Mouse (Mus musculus) NIH3T3 (cell line): ENCODE data around the gene Rab21.

ENCODE experiments used
- DNase-seq: peaks from one replicate; pipeline ENCODE4 v3.0.0-alpha.2; 2012; ENCODE audit warnings: low read depth

The Rab21 gene

DNA sequence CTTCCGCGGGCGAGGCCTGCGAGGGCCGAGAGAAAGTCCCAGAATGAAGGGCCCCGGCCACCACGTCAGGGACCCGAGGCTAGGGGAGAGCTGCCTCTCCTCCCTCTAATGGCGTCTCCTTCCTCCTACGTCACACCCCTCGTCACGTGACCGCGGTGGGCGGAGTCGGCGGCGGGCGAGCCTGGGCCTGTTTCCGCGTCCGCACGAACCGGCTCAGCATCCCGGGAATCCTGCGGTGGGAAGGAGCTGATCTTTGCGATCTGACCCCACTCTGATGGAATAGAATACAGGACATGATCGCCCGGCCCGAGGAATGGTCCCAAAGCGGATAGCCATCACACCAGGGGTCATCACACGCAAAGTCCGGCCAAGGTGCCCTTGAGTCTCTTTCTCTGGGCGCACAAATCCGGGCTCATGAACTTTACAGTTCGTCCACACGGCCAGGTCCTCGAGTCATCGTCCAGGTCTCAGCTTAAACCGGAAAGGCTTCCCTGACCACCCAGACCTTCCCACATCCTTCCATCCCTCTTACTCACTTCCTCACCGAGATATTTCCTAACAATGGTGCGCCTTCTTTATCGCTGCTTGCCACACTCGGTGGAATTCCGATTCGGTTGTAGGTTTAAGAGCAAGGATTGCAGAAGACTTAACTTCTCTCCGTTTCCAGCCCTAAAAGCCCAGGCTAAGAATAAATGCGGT lies at the start of gene Rab21:
TSS of gene Rab21 (minus strand) at position 122 of the 699 bp plus-strand sequence.
- peak; percentile 98 for DNase-seq

DNA sequence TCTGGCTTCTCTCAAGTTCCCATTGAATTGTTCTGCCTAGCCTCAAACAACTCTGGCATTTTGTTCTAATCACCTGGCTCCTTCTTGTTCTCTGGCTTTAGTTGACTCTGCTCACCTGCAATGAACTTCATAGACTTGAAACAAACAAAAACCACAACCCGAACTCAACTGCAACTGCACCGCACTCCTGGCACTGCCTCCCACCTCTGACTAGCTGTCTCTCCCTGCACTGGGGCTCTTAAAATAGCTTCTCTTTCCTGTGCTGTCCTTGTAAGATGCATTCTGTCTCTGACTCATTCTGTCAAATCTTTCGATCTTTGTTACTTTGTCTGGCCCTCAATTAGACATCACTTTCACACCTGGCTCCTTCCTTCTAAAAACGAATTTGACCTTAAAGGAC lies 47.8 kb upstream of the Rab21 start:
- DNase-seq: no peak

DNA sequence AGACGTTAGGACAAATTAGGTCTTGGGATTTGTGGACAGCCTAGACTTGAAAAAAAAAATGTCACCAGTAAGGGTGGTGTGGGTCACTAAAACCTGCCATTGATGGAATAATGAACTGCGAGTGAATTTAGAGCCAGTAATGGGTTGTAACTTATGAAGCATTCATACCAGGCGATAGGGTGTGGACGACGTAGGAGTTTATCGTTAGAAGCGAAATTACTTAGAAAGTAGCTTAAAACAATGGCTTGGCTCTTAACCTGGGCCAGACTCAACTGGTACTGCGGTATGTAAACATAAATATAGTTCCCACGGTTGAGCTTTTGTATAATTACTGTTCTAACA lies 47.2 kb upstream of the Rab21 start:
- no peak for DNase-seq

DNA sequence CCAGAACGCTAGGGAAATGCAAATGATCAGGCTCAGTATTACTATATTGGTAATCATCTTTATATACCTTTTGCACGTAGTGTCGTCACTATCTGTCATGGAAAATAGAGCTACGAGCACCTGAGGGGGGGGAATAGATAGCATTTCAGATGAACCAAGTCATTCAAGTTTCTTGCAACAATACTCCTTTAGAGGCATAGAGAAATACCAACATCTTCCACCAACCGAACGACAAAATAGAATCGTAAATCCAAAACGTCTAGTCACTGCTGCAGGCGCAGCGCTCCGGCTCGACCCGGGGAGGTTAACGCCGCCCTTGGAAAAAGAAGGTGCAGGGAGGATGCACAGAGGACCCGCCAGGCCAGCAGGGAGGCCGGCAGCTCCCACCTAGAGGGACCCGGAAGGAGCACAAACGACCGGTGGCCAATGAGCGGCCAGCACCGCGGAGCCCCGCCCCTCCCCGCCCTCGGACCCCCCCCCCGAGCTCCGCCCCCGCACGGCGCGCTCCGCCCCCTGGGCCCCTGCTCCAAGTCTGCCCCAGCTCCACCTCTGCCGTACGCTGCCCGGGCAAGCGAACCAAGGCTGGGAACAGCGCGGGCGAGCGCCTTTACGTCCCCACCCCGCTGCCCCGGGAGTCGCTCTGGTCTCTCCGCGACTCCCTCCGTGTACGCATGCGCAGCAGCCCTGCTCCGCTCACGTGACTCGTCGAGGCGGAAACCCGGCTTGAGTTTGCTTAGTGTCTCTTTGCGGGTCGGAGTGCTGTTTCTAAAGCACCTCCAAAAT lies 46.6 kb upstream of the Rab21 start, which contains the start of gene Tmem19:
TSS of gene Tmem19 (minus strand) at position 662 of the 783 bp plus-strand sequence.
- peak; percentile 99 for DNase-seq

DNA sequence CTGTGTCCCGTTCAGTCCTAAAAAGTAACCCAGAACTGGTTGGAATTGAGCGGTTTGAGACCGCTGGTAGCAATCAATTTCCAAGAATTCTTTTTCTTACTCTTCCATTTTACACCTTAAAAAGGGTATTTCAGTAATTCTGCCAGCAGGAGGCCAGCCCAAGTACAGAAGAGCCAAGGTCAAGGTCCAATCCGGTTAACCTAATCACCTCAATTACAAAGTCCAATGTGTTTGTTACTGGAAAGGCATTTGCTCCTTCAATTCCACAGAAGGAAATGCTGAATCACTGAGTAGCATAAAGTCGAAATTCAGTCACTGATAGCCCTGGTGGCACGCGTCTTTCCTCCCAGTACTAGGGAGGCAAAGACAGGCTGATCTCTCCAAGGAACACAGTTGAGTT lies 43.7 kb upstream of the Rab21 start:
- DNase-seq: no peak

DNA sequence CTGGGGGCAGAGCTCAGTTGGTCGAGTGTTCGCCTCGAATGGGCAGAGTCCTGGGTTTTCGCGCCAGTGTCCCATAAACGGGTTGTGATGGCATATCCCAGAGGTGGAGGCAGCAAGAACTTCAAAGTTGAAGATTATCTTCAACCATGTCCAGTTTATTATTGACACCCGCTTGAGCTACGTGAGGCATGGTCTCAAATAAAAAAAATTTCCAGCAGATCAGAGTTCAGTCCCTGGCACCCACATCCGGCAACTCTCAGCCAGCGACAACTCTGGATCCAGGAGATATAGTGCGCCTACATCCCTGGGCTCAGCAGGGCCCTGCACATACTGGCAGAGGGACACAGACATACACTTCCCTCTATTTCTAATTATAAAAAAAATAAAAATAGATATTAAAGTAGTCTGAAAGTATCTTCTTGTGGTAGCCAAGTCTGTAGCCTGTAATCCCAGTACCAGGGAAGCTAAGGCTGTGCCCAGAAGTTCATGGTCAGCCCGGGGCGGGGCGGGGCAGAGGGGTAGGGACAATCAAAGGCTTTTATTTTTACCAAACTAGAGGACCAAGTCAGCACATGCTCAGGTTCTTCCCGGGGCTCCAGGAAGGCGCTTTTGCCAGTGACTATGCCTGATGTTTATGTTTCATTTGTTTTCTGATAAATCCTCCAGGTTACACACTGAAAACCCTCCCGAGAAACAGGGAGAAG lies 43.0 kb upstream of the Rab21 start:
- DNase-seq: no peak

DNA sequence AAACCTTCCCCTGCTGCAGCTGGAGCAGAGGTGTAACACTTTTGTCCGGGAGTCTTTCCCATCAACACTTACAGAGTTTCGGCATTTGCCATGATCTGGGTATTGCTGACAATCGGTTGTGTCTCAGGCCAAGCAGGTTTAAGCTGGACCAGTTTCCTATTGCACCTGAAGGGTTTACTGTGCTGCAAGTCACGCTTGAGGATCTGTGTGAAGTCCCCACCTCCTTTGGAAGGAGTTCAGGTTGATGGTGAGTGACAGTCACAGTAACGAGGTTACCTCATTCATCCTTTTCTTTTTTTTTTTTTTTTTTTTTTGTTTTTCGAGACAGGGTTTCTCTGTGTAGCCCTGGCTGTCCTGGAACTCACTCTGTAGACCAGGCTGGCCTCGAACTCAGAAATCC lies 40.7 kb upstream of the Rab21 start:
- DNase-seq: no peak

DNA sequence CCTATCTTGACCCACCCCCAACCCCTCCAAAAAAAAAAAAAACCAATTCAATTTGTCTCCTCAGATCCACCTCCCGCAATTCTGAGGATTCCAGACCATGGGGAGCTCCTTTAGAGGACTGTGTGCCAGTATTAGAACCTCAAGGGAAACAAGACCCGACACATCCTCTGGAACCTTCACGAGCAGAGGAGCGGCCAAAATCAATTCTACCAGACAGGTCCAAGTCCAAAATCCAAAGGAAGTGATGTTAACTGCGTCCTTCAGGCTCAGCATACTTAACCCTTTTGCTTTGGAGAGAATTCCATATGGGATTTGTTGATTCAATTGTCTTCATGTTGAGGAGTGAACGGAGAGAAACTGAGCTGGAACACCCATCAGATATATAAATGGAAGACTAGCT lies 39.6 kb upstream of the Rab21 start:
- DNase-seq: no peak

DNA sequence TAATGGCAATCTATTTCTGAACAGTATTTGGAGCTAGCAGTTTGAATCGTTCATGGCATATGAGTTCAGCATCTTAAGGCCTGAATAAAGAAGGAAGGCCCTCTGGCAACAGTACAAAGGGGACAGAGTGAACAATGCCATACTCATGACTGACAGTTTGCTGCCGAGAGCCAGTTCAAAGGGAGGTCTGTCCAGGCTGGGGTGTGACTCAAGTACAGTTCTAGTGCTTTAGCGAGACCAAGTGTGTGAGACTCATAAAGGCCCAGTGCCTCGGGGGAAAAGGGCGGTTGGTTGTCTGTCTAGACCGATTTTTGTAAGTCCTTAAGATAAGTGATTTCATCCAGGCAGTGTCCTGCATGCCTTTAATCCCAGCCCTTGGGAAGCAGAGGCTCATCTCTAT lies 39.2 kb upstream of the Rab21 start:
- peak; percentile 28 for DNase-seq

DNA sequence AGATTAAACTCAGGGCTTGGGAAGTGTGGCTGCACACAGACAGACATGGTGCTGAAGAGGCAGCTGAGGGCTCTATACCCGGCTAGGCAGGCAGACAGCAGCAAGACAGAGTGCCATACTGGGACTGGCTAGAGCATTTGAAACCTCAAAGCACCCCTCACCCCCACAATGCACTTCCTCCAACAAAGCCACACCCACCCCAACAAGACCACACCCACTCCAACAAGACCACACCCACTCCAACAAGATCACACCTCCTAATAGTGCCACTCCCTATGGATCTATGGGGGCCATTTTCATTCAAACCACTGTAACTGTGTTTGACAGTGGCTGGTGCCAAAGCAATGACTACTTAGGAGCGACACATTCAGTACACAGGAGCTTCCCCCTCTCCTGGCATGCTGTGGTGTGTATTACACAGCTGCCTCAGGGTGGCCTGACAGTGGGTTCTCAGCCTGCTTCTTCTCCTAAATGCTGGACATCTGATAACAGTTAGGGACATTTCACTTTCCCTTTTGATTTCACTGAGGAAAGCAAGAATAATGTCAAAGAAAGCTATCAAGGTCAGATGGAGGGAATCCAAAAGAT lies 35.5 kb upstream of the Rab21 start:
- no peak for DNase-seq

DNA sequence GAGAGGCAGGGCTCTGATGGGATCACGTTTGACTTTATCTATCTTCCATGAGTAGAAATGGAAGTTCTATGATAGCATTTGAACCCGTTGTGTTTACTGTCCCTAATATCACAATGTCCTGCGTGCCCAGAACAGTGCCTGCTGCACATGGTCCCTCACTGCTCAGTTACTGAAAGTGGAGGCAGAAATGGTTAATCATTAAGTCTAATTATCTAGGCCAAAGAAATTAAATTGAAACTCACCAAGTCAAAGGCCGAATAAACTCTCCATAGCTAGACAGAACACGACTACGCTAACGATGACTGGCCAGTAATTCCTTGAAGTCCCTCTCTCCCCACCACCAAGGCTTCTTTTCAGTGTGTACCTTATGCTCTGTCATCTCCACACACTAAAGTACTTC lies 34.1 kb upstream of the Rab21 start:
- no peak for DNase-seq

DNA sequence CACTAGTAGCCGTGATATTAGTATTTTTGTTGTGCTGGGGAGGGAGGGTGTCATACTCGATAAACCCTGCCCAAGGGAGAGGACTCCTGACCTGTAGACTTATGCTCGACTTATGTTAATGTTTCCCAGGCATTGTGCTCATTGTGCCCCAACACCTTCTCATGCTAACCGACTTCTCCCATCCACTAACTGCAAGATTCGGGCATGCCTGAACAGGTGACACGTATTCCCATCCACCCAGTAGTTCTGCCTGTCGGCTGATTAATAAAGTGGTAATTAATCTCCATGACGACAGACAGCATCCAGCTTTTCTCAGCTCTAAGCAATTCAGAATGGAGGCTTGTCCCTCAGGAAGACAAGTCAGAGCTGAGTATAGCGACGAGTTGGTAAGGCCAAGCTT lies 33.6 kb upstream of the Rab21 start:
- DNase-seq: no peak

DNA sequence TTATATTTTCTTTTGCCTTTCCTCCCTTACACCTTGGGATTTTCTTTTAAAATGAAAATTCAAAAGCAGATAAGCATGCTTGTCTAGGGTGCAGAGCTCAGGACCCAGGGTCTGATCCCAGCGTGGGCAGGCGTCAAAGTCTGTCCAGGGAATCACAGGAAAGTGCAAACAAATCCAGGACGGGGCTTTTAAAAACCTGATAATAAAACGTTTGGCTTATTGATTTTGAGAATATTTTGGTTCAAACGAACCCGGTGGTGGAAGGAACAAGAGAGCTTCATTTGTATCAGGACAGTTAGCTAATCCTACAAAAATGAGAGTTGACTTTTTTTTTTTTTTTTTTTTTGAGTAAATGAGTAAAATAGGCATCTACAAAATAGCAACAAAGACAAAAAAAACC lies 32.7 kb upstream of the Rab21 start:
- no peak for DNase-seq

DNA sequence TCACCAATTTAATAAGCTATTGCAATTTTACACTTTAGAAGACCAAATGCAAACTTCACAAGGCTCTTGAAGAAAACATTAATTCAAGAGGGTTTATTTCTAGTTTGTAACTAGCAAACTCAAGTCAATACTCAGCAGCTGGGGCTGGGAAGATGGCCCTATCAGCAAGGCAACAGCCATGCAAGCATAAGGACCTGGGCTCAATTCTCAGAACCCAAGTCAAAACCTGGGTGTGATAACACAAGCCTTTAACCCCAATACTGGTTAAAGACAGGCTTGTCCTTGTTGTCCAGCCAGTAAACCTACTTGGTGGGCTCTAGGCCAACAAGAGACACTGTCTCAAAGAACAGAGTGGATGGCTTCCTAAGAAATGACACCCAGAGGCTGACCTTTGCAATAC lies 31.1 kb upstream of the Rab21 start:
- no peak for DNase-seq

DNA sequence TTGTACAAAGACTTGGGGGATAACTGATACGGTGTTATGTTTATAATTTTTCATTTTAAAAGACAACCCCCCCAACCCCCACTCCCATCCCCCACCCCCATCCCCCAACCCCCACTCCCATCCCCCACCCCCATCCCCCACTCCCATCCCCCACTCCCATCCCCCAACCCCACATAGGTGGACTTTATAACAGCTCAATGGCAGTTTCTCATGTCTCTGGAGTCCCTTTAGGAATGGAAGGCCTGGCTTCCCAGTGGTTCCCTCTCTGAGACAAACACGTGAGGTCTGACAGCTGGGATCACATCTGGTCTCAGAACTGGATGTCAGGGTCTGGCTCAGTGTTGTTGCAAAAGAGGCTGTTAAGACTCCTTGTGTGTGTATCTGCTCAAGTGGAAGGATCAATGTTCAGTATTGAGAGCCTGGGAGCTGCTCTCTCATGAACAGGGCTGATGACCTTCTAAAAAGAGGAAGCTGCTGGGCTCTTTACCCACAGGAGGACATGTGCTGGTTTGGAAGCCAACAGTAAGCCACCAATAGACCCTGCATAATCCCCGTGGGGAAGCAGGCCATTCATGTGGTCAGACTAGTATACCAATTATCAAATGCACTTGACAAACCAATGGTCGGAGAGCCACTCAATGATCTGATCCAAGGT lies 27.5 kb upstream of the Rab21 start:
- DNase-seq: no peak

DNA sequence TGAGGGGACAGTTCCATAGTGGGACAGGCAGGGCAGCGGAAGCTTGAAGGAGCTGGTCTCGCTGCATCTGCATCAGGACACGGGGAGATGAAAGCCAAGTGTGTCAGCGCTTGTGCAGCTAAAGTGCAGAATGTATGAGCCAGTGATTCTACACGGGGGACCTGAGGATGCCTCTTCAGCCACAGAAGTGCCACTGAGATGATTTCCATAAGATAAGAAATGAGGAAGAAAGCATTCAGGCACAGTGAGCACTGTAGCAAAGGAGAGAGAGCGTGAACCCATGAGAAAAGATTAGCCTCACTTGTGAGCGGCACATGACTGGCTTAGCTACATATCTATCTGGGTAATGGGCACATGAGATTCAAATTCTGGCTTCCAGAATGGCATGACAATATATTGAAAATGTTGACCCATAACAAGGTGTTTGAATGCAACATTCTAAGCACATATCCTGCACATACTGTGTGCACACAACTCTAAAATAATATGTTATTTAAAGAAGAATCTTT lies 24.5 kb upstream of the Rab21 start:
- DNase-seq: no peak

DNA sequence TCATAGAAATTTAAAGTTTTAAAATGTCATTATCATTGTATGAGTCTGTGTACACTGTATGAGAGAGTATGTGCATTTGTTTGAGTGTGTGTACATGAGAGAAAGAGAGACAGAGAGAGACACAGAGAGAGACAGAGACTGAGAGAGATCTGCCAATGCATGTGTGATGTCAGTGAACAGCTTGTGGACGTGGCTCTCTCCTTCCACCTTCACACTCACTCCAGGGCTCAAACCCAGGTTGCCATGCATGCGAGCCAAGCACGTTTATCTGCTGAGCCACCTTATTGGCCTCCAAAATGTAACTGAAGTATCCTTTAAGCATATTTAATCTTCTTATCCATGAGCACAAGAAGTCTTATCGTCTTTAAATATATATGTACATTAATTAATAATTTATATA lies 21.5 kb upstream of the Rab21 start:
- DNase-seq: no peak

DNA sequence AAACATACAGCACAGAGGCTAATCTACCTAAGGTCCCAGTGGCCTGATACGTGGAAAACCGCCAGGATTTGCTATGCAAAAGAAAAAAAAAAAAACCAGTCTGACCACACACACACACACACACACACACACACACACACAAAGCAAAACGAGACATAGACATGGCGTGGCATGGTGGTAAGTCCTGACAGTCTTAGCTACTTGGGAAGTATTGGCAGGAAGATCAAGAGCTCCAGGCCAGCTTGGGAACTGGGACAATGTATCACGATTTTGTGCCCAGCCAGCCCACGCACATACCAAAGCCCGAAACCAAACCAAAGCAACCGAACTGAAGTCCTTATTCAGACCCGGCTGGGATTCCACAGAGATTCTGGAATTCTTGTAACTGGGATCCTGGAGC lies 18.1 kb upstream of the Rab21 start:
- DNase-seq: no peak

DNA sequence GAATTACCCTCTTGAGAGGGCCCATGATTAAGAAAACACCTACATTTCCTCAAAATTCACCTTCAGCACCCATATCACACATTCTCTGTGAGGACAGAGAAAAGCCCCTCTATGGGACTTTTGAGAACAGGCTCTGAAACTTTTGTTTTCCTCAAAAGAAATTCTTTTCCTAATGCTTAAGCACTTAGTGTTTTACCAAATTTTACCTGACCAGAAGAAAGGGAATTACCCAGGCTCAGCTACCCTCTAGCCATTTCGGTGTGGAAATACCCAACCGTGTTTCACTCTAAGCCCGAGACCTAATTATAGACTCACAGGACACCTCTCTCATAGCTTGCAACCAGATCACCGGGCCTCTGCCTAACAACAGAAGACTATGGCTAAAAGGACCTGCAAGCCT lies 17.6 kb upstream of the Rab21 start:
- DNase-seq: no peak

DNA sequence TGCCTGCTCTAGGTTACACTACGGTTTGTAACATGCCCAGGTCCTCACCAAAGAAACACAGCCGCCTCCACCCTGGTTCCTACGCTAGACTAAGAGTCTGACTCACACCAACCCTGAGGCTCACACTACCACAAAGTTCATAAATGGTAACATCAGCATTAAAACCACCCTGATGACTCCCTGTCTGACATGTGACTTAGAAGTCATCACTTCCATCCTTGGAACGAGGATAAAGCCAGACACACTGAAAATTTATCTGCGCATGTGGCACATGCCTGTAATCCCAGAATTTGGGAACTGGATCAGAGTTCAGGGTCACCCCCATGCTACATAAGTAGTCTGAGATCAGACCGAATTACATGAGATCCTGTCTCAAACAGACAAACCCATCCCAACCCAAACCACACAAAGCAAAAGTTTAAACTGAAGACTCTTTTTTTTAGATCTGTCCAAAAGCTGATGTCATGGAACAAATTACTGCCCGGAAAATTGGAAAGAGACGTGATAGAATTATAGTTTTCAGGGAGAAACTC lies 17.1 kb upstream of the Rab21 start:
- peak; percentile 80 for DNase-seq

DNA sequence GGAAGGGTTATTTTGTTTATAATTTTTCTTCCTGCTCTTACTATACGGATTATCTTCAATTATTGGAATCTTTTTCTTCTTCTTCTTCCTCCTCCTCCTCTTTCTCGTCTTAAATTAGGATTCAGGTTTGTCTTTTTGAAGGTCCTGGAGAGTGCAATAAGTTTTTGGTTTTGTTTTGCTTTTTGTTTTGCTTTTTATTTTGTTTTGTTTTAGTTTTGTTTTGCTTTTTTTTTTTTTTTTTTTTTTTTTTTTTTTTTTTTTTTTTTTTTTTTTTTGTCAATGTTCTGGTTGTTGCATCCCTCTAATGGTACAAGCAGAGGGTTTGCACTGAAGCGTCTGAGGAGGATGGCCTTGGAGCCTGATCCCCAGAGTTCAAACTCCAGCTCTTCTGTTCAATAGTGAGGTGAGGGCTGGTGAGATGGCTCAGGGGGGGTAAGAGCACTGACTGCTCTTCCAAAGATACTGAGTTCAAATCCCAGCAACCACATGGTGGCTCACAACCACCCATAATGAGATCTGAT lies 13.7 kb upstream of the Rab21 start:
- peak; percentile 36 for DNase-seq

DNA sequence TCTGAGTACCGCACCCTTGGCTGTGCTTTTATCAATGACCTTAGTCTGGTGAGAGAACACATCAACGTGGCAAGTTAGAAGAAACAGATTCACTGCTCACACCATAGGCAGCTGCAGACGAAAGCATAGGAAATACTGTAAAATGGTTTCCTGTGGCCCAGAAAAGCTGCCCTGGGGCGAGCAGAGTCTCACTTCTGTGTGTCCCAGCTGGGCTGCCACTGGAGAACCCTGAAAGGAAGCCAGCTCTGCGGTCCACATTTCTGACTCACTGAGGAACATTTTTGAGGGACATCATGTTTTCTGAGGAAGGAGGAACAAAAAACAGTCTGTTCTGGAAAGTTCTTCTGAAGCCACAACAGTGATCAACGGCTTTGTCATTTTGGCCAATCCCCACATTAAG lies 13.1 kb upstream of the Rab21 start:
- DNase-seq: peak; percentile 86
